Mouse (Mus musculus): ENCODE data around the gene Dnal4. TPM values are rescaled to one million over a fixed set of nuclear protein-coding genes. Genes with fewer than 3 reads are reported as not detected.
A peak's percentile ranks its signal among the peaks of the same experiment; 100 is the strongest.

Dnal4 gene
- polyA plus RNA-seq, 1 experiment from 2014 or later: 28.6 TPM

DNA sequence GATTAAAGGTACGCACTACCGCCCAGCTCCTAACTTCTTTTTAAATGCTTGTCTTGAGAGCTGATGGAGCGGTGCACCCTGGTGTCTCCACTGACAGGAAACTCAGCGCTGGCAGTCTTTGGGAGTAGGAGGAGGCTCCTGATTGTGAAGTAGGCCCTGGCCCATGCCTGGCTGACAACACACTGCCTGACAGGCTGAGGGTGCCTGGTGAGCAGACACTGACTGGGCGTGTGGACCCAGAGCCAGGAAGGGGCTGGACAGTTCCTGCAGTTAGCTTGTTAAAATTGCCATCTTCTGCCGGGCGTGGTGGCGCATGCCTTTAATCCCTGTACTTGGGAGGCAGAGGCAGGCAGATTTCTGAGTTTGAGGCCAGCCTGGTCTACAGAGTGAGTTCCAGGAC, 27.4 kb downstream of the Dnal4 start:
- no peak overlapping the region for H3K9ac ChIP-seq (ENCODE audit: low read depth, low read length)
- H3K27ac ChIP-seq (ENCODE audit: low read depth, low read length): no peak overlapping the region
- 85% methylated on average over 8 of the region's 8 CpGs for WGBS
- no peaks in the 10 kb centered on the region for H3K9me3 ChIP-seq (ENCODE audit: control insufficient read depth, low read length)
- no peak for ATAC-seq (replicated peaks; ENCODE audit: low FRiP score)
- no peak for DNase-seq (ENCODE audit: low spot score)
- no peak overlapping the region for H3K4me2 ChIP-seq
- H3K27me3 ChIP-seq (replicated peaks; ENCODE audit: control insufficient read depth, insufficient read depth, low read length): no peaks in the 10 kb centered on the region
- no peaks in the 10 kb centered on the region for H3K36me3 ChIP-seq (ENCODE audit: control insufficient read depth, insufficient read depth, low read length)
- H3K4me1 ChIP-seq (replicated peaks; ENCODE audit: control insufficient read depth, insufficient read depth, low read length): no peaks in the 10 kb centered on the region
- no peak overlapping the region for H3K4me3 ChIP-seq (ENCODE audit: low read depth, low read length)

DNA sequence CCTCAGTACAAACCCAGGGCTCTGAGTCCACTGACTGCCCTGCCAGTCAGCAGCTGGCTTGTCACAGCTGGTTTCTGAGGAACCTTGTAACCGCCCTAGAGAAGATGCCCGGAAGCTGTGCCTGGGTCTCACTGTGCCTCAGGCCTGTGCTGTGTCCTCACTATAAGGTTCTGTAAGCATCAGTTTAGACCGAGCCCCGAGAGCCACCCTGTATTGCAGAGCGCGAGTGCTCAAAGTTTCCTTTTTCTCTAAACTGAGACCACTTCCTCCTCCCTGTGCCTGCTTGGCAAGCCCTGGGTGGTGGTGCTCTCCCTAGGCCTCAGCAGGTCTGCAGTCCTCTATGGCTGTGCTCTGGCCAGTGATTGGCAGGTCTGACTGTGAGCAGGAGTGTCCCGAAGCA, 28.5 kb downstream of the Dnal4 start:
- no peak overlapping the region for H3K4me3 ChIP-seq (ENCODE audit: low read depth, low read length)
- H3K9me3 ChIP-seq (ENCODE audit: control insufficient read depth, low read length): no peaks in the 10 kb centered on the region
- H3K9ac ChIP-seq (ENCODE audit: low read depth, low read length): no peak overlapping the region
- no peaks in the 10 kb centered on the region for H3K36me3 ChIP-seq (ENCODE audit: control insufficient read depth, insufficient read depth, low read length)
- H3K4me2 ChIP-seq: no peak overlapping the region
- ATAC-seq (replicated peaks; ENCODE audit: low FRiP score): no peak
- H3K27me3 ChIP-seq (replicated peaks; ENCODE audit: control insufficient read depth, insufficient read depth, low read length): no peaks in the 10 kb centered on the region
- H3K27ac ChIP-seq (ENCODE audit: low read depth, low read length): no peak overlapping the region
- H3K4me1 ChIP-seq (replicated peaks; ENCODE audit: control insufficient read depth, insufficient read depth, low read length): no peaks in the 10 kb centered on the region
- WGBS: 74% methylated on average over 7 of the region's 7 CpGs
- DNase-seq (ENCODE audit: low spot score): no peak

DNA sequence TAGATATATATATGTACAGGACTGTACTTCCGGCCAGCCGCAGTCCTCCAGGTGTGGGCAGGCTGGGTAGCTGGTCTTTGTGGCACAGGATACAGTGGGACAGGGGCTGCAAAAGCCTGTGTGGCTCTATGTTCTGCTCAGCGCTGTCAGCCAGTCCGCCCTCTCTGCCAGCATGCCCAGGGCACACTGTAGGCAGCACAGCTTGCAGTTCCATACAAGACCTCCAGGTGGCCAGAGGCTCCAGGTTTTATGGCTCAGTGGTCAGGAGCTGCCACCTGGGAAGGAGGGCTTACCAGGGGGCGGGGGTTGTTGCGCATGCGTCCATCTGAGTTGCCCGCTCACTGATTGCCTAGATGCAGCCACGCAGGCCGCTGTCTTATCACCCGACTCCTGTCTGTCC, 29.7 kb downstream of the Dnal4 start:
- no peak for ATAC-seq (replicated peaks; ENCODE audit: low FRiP score)
- no peak overlapping the region for H3K9ac ChIP-seq (ENCODE audit: low read depth, low read length)
- H3K4me2 ChIP-seq: no peak overlapping the region
- H3K27ac ChIP-seq (ENCODE audit: low read depth, low read length): no peak overlapping the region
- 52% methylated on average over 11 of the region's 11 CpGs for WGBS
- H3K4me1 ChIP-seq (replicated peaks; ENCODE audit: control insufficient read depth, insufficient read depth, low read length): peaks cover 2% of the 10 kb centered on the region
- H3K27me3 ChIP-seq (replicated peaks; ENCODE audit: control insufficient read depth, insufficient read depth, low read length): no peaks in the 10 kb centered on the region
- DNase-seq (ENCODE audit: low spot score): no peak
- H3K9me3 ChIP-seq (ENCODE audit: control insufficient read depth, low read length): no peaks in the 10 kb centered on the region
- H3K4me3 ChIP-seq (ENCODE audit: low read depth, low read length): no peak overlapping the region
- no peaks in the 10 kb centered on the region for H3K36me3 ChIP-seq (ENCODE audit: control insufficient read depth, insufficient read depth, low read length)

DNA sequence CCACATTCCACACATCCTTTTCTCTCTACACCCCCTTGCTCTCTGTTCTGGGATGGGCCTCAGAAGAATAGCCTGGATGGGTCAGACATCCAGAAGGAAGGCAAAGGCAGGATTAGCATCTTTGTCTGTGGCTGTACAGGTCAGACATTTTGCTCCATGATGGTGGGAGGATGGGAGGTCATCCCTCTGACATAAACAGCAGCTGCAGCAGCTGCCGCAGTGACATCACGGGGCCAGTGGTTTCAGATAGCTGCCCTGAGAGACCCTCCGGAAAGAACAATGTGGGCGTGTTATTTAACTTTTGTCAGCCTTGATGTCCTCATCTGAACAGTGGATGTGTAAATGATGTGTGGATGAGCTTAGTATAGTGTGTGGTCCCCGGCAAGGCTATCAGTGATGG, 31.8 kb downstream of the Dnal4 start:
- Histone ChIP-seq H3K27me3 (replicated peaks; ENCODE audit: control insufficient read depth, insufficient read depth, low read length) (no peaks in the 10 kb centered on the region), H3K9me3 (ENCODE audit: control insufficient read depth, low read length) (no peaks in the 10 kb centered on the region), H3K9ac (ENCODE audit: low read depth, low read length) (no peak overlapping the region), H3K4me2 (no peak overlapping the region), H3K4me1 (replicated peaks; ENCODE audit: control insufficient read depth, insufficient read depth, low read length) (peaks cover 17% of the 10 kb centered on the region), H3K27ac (ENCODE audit: low read depth, low read length) (no peak overlapping the region), H3K36me3 (ENCODE audit: control insufficient read depth, insufficient read depth, low read length) (no peaks in the 10 kb centered on the region), H3K4me3 (ENCODE audit: low read depth, low read length) (no peak overlapping the region)
- ATAC-seq (replicated peaks; ENCODE audit: low FRiP score) (no peak), DNase-seq (ENCODE audit: low spot score) (no peak)
- WGBS: 80% methylated on average over 5 of the region's 5 CpGs

DNA sequence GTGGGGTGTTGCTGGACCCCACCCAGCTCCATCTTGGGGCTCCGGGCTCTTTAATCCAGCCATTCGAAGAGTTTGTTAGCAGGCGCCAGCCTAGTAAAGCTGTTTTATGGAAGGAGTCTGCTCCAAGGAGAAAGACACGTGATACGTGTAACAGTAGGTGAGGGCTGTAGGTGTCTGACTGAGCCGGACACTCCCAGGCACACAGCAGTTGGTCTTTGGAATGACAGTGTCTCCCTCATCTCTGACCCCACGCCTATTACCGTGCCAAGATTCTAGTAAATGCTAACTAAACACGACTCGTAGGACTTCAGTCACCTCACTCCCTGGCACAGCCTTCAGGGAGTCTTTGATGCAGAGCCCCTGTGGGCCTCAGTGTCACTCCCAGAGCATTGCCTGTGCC, 32.3 kb downstream of the Dnal4 start:
- WGBS: 81% methylated on average over 10 of the region's 10 CpGs
- Histone ChIP-seq H3K27me3 (replicated peaks; ENCODE audit: control insufficient read depth, insufficient read depth, low read length) (no peaks in the 10 kb centered on the region), H3K9ac (ENCODE audit: low read depth, low read length) (no peak overlapping the region), H3K27ac (ENCODE audit: low read depth, low read length) (no peak overlapping the region), H3K9me3 (ENCODE audit: control insufficient read depth, low read length) (no peaks in the 10 kb centered on the region), H3K36me3 (ENCODE audit: control insufficient read depth, insufficient read depth, low read length) (no peaks in the 10 kb centered on the region), H3K4me2 (no peak overlapping the region), H3K4me3 (ENCODE audit: low read depth, low read length) (no peak overlapping the region), H3K4me1 (replicated peaks; ENCODE audit: control insufficient read depth, insufficient read depth, low read length) (peaks cover 22% of the 10 kb centered on the region)
- DNase-seq (ENCODE audit: low spot score) (no peak), ATAC-seq (replicated peaks; ENCODE audit: low FRiP score) (no peak)

DNA sequence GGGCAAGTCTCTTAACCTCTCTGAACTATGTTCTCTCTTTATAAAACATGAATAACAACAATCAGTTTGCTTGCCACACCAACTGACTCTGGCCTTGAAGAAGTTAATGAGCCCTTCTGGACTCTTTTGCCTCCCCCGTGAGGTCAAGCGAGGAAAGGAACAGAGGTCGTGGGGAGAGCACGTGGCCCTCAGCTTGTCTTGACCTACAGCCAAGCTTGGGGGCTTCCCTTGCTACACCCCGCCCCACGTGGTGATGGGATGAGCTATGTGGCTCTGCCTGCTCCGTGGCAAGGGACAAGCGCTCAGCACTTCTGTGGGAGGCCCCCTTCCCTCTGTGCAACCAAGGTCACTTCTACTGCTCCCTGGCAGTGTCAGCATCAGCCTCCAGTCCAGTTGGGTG, 32.9 kb downstream of the Dnal4 start:
- ATAC-seq (replicated peaks; ENCODE audit: low FRiP score): no peak

DNA sequence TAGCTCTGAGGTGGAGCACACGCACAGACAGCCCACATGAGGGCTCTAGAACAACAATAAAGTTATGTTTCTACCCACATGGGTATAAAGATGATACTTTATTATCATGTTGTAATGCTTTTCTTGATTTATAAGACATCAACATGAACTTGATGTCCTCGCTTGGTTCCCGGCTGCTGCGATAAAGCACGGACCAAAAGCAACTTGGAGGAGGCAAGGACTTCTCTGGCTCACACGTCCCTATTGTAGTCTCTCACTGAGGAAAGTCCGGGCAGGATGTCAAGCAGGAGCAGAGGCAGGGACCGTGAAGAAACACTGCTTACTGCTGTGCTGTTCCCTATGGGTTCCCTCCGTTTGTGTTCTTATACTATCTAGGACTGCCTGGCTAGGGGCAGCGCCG, 33.6 kb downstream of the Dnal4 start:
- 90% methylated on average over 11 of the region's 11 CpGs for WGBS
- H3K4me2 ChIP-seq: no peak overlapping the region
- no peak overlapping the region for H3K27ac ChIP-seq (ENCODE audit: low read depth, low read length)
- H3K9me3 ChIP-seq (ENCODE audit: control insufficient read depth, low read length): no peaks in the 10 kb centered on the region
- H3K4me1 ChIP-seq (replicated peaks; ENCODE audit: control insufficient read depth, insufficient read depth, low read length): peaks cover 25% of the 10 kb centered on the region
- H3K27me3 ChIP-seq (replicated peaks; ENCODE audit: control insufficient read depth, insufficient read depth, low read length): no peaks in the 10 kb centered on the region
- no peak overlapping the region for H3K4me3 ChIP-seq (ENCODE audit: low read depth, low read length)
- DNase-seq (ENCODE audit: low spot score) (no peak), ATAC-seq (replicated peaks; ENCODE audit: low FRiP score) (no peak)
- no peaks in the 10 kb centered on the region for H3K36me3 ChIP-seq (ENCODE audit: control insufficient read depth, insufficient read depth, low read length)
- H3K9ac ChIP-seq (ENCODE audit: low read depth, low read length): no peak overlapping the region

More for the DNA sequence above, 32.9 kb downstream of the Dnal4 start:
- 70% methylated on average over 8 of the region's 8 CpGs for WGBS
- no peak overlapping the region for H3K4me2 ChIP-seq
- no peak overlapping the region for H3K27ac ChIP-seq (ENCODE audit: low read depth, low read length)
- H3K4me1 ChIP-seq (replicated peaks; ENCODE audit: control insufficient read depth, insufficient read depth, low read length): peaks cover 22% of the 10 kb centered on the region
- H3K9me3 ChIP-seq (ENCODE audit: control insufficient read depth, low read length): no peaks in the 10 kb centered on the region
- H3K4me3 ChIP-seq (ENCODE audit: low read depth, low read length): no peak overlapping the region
- DNase-seq (ENCODE audit: low spot score): no peak
- no peaks in the 10 kb centered on the region for H3K27me3 ChIP-seq (replicated peaks; ENCODE audit: control insufficient read depth, insufficient read depth, low read length)
- no peaks in the 10 kb centered on the region for H3K36me3 ChIP-seq (ENCODE audit: control insufficient read depth, insufficient read depth, low read length)
- H3K9ac ChIP-seq (ENCODE audit: low read depth, low read length): no peak overlapping the region

DNA sequence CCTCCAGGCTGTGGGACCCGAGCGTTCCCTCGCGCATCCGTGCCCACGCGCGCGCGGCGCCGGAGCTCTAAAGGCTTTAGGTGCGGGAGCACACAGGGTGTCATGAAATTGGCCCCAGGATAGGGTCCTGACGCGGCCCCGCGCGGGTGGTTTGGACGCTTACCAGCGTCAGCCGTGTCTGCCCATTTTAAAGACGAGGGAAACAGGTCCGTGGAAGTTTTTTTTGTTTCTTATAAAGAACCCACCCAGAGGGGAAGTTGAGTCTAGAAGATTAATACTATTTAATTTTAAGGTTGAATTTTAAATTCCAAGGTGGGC, 35.0 kb downstream of the Dnal4 start:
- Histone ChIP-seq H3K27ac (ENCODE audit: low read depth, low read length) (no peak overlapping the region), H3K9ac (ENCODE audit: low read depth, low read length) (peak overlapping the region; percentile 83), H3K27me3 (replicated peaks; ENCODE audit: control insufficient read depth, insufficient read depth, low read length) (no peaks in the 10 kb centered on the region), H3K36me3 (ENCODE audit: control insufficient read depth, insufficient read depth, low read length) (peaks cover 7% of the 10 kb centered on the region), H3K4me1 (replicated peaks; ENCODE audit: control insufficient read depth, insufficient read depth, low read length) (peaks cover 25% of the 10 kb centered on the region), H3K9me3 (ENCODE audit: control insufficient read depth, low read length) (no peaks in the 10 kb centered on the region), H3K4me2 (peak overlapping the region; percentile 97), H3K4me3 (ENCODE audit: low read depth, low read length) (peak overlapping the region; percentile 95)
- WGBS: under 1% methylated on average over 23 of the region's 23 CpGs
- ATAC-seq (replicated peaks; ENCODE audit: low FRiP score) (peak; percentile 16), DNase-seq (ENCODE audit: low spot score) (no peak)

DNA sequence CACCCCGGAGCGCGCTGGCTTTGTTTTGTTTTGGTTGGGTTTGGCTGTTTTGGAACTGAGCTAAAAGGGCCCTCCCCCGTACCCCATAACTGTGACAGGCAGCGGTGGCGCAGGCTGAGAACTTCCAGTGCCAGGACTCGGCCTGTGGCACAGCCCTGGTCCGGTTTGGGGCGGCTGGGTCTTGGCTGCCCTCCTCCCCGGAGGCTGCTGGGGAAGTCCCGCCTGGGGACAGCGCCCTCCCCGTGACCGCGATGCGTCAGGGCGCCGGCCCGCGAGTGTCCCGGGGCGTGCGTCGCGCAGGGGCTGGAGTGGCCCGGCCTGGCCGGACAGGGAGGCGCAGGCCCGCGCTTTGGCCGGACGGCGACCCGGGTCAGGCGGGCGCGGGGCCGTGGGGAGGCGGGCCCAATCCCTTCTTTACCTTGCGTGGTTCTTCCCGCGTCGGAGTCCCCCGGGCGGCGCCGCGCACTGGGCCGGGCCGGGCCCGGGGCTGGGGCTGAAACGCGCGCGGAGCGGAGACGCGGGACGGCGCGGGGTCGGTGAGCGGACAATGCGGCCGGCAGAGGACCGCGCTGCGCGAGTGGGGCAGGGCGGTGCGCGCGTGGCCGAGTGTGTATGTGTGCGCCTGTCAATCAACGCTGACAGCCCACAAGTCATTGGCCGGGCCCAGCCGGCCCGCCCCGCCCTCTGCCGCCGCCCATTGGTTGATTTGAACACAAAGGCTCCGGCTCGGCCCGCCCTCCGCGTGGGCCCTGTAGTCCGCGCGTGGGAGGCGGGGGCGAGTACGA, 35.5 kb downstream of the Dnal4 start, which contains the start of gene Sun2:
Gene Sun2 (minus strand): TSS at position 616 of the 785 bp plus-strand sequence.
- Histone ChIP-seq H3K4me2 (peak within 1 kb of the TSS; percentile 97), H3K36me3 (ENCODE audit: control insufficient read depth, insufficient read depth, low read length) (peaks cover 10% of the 10 kb centered on the region), H3K4me1 (replicated peaks; ENCODE audit: control insufficient read depth, insufficient read depth, low read length) (peaks cover 25% of the 10 kb centered on the region), H3K27ac (ENCODE audit: low read depth, low read length) (peak within 1 kb of the TSS; percentile 65), H3K4me3 (ENCODE audit: low read depth, low read length) (peak within 1 kb of the TSS; percentile 95), H3K27me3 (replicated peaks; ENCODE audit: control insufficient read depth, insufficient read depth, low read length) (no peaks in the 10 kb centered on the region), H3K9me3 (ENCODE audit: control insufficient read depth, low read length) (no peaks in the 10 kb centered on the region), H3K9ac (ENCODE audit: low read depth, low read length) (peak within 1 kb of the TSS; percentile 83)
- peak; percentile 87 for ATAC-seq (replicated peaks; ENCODE audit: low FRiP score)
- under 1% methylated on average over 92 of the region's 93 CpGs for WGBS
- DNase-seq (ENCODE audit: low spot score): peak; percentile 87
